Mouse (Mus musculus): ENCODE measurements at regions not wholly inside any gene's neighbourhood (a gene's known extent, or its start where the extent isn't known, plus 50 kb on each side); places are given as distances from the start of the nearest gene placed in this dataset.
A peak's percentile ranks its signal among the peaks of the same experiment; 100 is the strongest.
"Not testable (repeated sequence)": the region's sequence is repeated elsewhere in the genome, so short reads cannot be mapped to it uniquely, and the experiment has no call there.

DNA sequence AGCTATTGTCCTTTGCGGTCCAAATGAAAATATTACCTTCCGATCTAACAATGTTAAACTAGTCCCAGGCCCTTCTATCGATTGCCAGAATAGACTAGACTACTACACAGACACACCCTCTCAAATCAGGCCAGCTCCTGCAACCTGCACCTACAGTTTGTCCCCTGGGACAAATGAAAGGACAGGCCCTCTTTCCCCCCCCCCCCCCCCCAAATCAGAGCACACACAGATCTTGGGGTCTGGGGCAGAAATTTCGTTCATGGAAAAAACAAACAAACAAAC lies 77.8 kb downstream of the BC107364 start:
- H3K9me3 ChIP-seq (ENCODE audit: low read length); H3K36me3 ChIP-seq (ENCODE audit: insufficient read depth, low read length); H3K4me3 ChIP-seq (replicated peaks; ENCODE audit: low read length): not testable (repeated sequence)

DNA sequence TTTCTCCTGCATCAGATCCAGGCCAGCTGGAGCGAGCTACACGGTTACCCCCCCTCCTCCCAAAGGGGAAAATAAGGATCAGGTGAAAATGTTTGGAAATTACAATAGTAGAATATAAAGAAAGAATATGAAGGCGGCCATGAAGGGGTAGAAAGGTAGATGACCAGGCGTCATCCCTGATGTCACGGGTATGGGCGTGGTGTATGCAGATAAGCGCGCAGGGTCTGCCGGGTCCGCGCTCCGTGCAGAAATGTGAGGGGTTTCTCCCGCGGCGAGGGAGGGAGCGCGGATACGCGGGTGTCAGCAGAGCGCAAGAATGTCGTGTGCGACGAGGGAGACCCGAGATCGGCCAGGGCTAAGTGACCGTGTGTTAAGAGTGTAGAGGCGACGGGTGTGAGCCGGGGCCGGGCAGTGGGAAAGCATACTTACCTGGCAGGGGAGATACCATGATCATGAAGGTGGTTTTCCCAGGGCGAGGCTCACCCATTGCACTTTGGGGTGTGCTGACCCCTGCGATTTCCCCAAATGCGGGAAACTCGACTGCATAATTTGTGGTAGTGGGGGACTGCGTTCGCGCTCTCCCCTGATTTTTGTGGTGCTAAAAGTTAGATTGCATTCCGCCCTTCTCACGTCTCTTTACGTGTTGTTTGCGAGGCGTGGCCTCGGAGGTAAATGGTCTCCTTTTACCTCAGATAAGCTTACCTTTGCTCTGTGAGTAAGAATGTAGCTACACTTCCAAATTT lies 78.3 kb downstream of the BC107364 start:
- not testable (repeated sequence) for H3K9me3 ChIP-seq (ENCODE audit: low read length); H3K4me3 ChIP-seq (replicated peaks; ENCODE audit: low read length); H3K27me3 ChIP-seq (ENCODE audit: insufficient read depth, low read length); H3K4me1 ChIP-seq (replicated peaks; ENCODE audit: low read depth, low read length); H3K36me3 ChIP-seq (ENCODE audit: insufficient read depth, low read length)

More for the DNA sequence above, 77.8 kb downstream of the BC107364 start:
- not testable (repeated sequence) for H3K27me3 ChIP-seq (ENCODE audit: insufficient read depth, low read length); H3K4me1 ChIP-seq (replicated peaks; ENCODE audit: low read depth, low read length)

DNA sequence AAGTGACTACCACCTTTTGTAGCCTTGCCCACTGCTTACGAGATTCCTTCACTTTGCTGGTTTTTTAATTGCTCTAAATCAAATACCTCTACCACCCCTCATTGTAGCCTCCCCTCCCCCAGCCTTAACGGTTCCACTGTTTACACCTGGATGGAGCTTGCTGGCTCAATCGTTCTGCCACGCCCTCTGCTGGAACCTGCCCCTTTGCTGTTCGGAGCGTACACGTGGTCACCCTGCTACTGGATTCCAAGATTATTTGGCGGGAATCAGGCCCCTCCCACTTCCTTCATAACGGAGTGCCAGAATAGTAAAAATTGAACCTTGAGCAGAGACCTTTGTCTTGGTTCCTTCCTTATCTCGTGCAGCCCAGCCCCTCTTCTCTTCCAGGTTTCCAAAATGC lies 68.8 kb upstream of the Fcgr1 start:
- H3K4me1 ChIP-seq (replicated peaks; ENCODE audit: low read depth, low read length); H3K4me3 ChIP-seq (replicated peaks; ENCODE audit: low read length); H3K36me3 ChIP-seq (ENCODE audit: insufficient read depth, low read length); H3K27me3 ChIP-seq (ENCODE audit: insufficient read depth, low read length): not testable (repeated sequence)
- H3K9me3 ChIP-seq (ENCODE audit: low read length): peaks cover 31% of the 10 kb centered on the region

GRCm38 (mm10) chr3:96360816-96361215 lies 67.0 kb upstream of the Fcgr1 start:
- no peaks in the 10 kb centered on the region for H3K4me1 ChIP-seq (replicated peaks; ENCODE audit: low read depth, low read length)
- peaks cover 31% of the 10 kb centered on the region for H3K9me3 ChIP-seq (ENCODE audit: low read length)
- no peaks in the 10 kb centered on the region for H3K27me3 ChIP-seq (ENCODE audit: insufficient read depth, low read length)
- TF ChIP-seq NANOG (IDR thresholded peaks at IDR 0.05; ENCODE audit: borderline replicate concordance, low read length) (no peak), CTCF (conservative IDR thresholded peaks at IDR 0.05; ENCODE audit: low read length) (no peak), POU5F1 (IDR thresholded peaks at IDR 0.05; ENCODE audit: borderline replicate concordance, low read length) (no peak)
- H3K36me3 ChIP-seq (ENCODE audit: insufficient read depth, low read length): no peaks in the 10 kb centered on the region
- H3K4me3 ChIP-seq (replicated peaks; ENCODE audit: low read length): no peak overlapping the region

- H3K36me3 ChIP-seq (ENCODE audit: insufficient read depth, low read length); H3K4me1 ChIP-seq (replicated peaks; ENCODE audit: low read depth, low read length); H3K4me3 ChIP-seq (replicated peaks; ENCODE audit: low read length); H3K27me3 ChIP-seq (ENCODE audit: insufficient read depth, low read length): not testable (repeated sequence)
- H3K9me3 ChIP-seq (ENCODE audit: low read length): peaks cover 31% of the 10 kb centered on the region
Measured at GRCm38 (mm10) chr3:96360214-96360536, 66.4 kb upstream of the Fcgr1 start.

GRCm38 (mm10) chr3:96359507-96360213 lies 65.9 kb upstream of the Fcgr1 start:
- H3K36me3 ChIP-seq (ENCODE audit: insufficient read depth, low read length); H3K27me3 ChIP-seq (ENCODE audit: insufficient read depth, low read length); H3K4me1 ChIP-seq (replicated peaks; ENCODE audit: low read depth, low read length): not testable (repeated sequence)

DNA sequence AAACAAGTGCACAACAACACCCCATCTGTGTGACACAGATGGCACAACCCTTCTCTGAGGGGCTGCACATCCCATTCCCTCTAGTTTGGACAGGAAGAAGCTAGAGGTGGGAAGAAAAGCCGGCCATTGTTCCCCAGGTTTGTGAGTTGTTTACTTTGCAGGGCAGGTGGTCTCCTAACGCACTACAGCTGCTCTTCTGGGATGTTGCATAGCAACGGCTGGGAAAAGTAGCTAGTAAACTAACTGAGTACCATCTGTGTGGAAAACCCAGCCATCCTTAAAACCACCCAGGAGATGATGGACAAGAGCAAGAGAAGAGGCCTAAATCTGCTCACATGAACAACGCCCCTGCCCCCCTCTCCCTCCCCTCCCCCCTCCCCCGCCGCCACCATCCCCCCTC lies 57.9 kb upstream of the Fcgr1 start:
- not testable (repeated sequence) for H3K4me3 ChIP-seq (replicated peaks; ENCODE audit: low read length); H3K4me1 ChIP-seq (replicated peaks; ENCODE audit: low read depth, low read length); H3K27me3 ChIP-seq (ENCODE audit: insufficient read depth, low read length); H3K9me3 ChIP-seq (ENCODE audit: low read length); H3K36me3 ChIP-seq (ENCODE audit: insufficient read depth, low read length)

More at GRCm38 (mm10) chr3:96359507-96360213, 65.9 kb upstream of the Fcgr1 start:
- H3K9me3 ChIP-seq (ENCODE audit: low read length): peaks cover 31% of the 10 kb centered on the region
- not testable (repeated sequence) for H3K4me3 ChIP-seq (replicated peaks; ENCODE audit: low read length)

DNA sequence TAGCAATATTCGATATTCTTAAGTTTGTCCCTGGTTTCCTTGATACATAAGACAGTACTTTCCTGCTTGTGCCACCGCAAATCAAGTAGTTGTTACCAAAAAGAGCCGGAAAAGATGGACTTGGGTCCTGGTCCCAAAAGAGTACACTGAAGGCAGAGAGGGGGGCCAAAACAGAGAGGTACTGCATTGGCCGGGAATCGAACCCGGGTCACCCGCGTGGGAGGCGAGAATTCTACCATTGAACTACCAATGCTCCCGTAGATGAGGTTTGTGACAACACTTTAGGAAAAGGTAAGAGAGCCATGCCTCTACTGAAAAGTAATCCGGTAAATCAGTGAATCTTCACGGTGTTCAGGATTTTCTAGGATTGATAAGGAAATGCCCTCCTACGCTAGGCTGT lies 57.2 kb upstream of the Fcgr1 start:
- not testable (repeated sequence) for H3K27me3 ChIP-seq (ENCODE audit: insufficient read depth, low read length); H3K9me3 ChIP-seq (ENCODE audit: low read length); H3K4me1 ChIP-seq (replicated peaks; ENCODE audit: low read depth, low read length); H3K4me3 ChIP-seq (replicated peaks; ENCODE audit: low read length); H3K36me3 ChIP-seq (ENCODE audit: insufficient read depth, low read length)

GRCm38 (mm10) chr3:96346543-96346942 lies 52.8 kb upstream of the Fcgr1 start:
- not testable (repeated sequence) for H3K36me3 ChIP-seq (ENCODE audit: insufficient read depth, low read length); H3K9me3 ChIP-seq (ENCODE audit: low read length); H3K27me3 ChIP-seq (ENCODE audit: insufficient read depth, low read length); H3K4me3 ChIP-seq (replicated peaks; ENCODE audit: low read length)
- peaks cover 27% of the 10 kb centered on the region for H3K4me1 ChIP-seq (replicated peaks; ENCODE audit: low read depth, low read length)

- peaks cover 4% of the 10 kb centered on the region; the same call in 1 of the 2 replicates for H3K27me3 ChIP-seq (ENCODE audit: insufficient read depth, low read length)
- peaks cover 45% of the 10 kb centered on the region for H3K4me1 ChIP-seq (replicated peaks; ENCODE audit: low read depth, low read length)
- no peaks in the 10 kb centered on the region for H3K36me3 ChIP-seq (ENCODE audit: insufficient read depth, low read length)
- peak overlapping the region; percentile 75 for H3K4me3 ChIP-seq (replicated peaks; ENCODE audit: low read length)
- no peaks in the 10 kb centered on the region for H3K9me3 ChIP-seq (ENCODE audit: low read length)
- TF ChIP-seq CTCF (conservative IDR thresholded peaks at IDR 0.05; ENCODE audit: low read length): no peak
- TF ChIP-seq NANOG (IDR thresholded peaks at IDR 0.05; ENCODE audit: borderline replicate concordance, low read length): peak; percentile 38; the same call in 1 of the 2 replicates
Measured at GRCm38 (mm10) chr3:96343471-96344120, 49.8 kb upstream of the Fcgr1 start.

All from E14TG2a.4 (cell line).